ENCODE assay signal across 8 mouse cellular contexts in the genomic region with DNA sequence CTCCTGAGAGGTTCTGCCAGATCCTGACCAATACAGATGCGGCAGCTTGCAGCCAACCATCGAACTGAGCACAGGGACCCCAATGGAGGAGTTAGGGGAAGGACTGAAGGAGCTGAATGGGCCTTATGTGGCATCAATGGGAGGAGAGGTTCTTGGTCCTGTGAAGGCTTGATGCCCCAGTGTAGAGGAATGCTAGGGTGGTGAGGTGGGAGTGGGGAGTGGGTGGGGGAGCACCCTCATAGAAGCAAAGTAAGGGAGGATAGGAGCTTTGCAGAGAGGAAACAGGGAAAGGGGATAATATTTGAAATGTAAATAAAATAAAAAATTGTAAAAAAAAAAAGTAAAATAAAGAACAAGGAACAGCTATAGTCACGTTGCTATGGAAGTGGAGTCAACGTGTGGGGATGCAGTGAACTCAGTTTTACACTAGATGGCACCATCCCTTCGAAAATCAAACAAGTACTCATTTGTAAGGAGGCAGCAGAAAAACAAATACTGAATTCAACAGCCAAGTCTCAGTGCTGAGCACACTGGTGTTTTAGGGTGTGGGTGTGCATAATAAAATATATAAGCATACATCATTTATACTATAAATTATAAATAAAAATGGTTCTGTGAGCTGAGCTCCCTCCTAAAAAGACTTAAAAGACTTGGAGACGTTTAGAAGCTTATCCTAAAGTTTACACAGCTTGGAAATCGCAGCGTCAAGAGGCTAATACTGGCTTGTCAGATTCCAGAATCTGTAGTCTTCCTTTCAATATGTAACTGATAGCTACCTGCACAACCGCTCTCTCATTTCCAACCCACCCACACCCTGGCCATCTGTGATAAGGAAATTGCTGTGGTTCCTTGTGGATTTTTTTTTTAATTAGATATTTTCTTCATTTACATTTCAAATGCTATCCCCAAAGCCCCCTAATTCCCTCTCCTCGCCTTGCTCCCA. TPM values are rescaled to one million over a fixed set of nuclear protein-coding genes. Genes with fewer than 3 reads are reported as not detected.
DNase-seq lines count a peak whose midpoint lies in the region; ATAC-seq lines count a peak whose summit lies in the region.

No protein-coding gene starts in this region.

- WGBS in limb, embryonic 11.5 days = 50% methylated on average over 10 of the region's 10 CpGs

- H3K9ac ChIP-seq in limb, embryonic 11.5 days (ENCODE audit: low read length) = no peak overlapping the region

- no peak overlapping the region for H3K4me3 ChIP-seq in limb, embryonic 11.5 days (ENCODE audit: low read depth, low read length)

- no peaks in the 10 kb centered on the region for H3K27me3 ChIP-seq in limb, embryonic 11.5 days (ENCODE audit: control insufficient read depth, insufficient read depth, low read length)

- H3K27ac ChIP-seq in limb, embryonic 11.5 days (replicated peaks; ENCODE audit: low read depth, low read length) = no peak overlapping the region

- DNase-seq in urinary bladder, postnatal 25 days (ENCODE audit: low spot score) = peak; percentile 12
- DNase-seq in urinary bladder, postnatal 10 days (ENCODE audit: low spot score) = no peak
- DNase-seq in cerebellum, adult 18-20 months = peak; percentile 27 to 40
- DNase-seq in kidney, adult 8-10 months = peak; percentile 41 to 47
- peak; percentile 58 for DNase-seq in limb, embryonic 11.5 days (ENCODE audit: low spot score)
- peak; percentile 52 for DNase-seq in naive thymus-derived CD4-positive, alpha-beta T cell, adult 2 months (ENCODE audit: low read depth)
- no peak for DNase-seq in gastrocnemius, postnatal 25 days

- H3K36me3 ChIP-seq in limb, embryonic 11.5 days (ENCODE audit: control insufficient read depth, insufficient read depth, low read length) = no peaks in the 10 kb centered on the region

- no peak overlapping the region for H3K4me2 ChIP-seq in limb, embryonic 11.5 days (ENCODE audit: low read depth, severe bottlenecking)

- no peaks in the 10 kb centered on the region for H3K9me3 ChIP-seq in limb, embryonic 11.5 days (ENCODE audit: control insufficient read depth, low read length)

- peak; percentile 88 for ATAC-seq in frontal cortex, adult (ENCODE audit: low TSS enrichment)
- 0 out of 2 replicates have a peak, but pooled peaks have one; percentile 57 for ATAC-seq in limb, embryonic 11.5 days (ENCODE audit: insufficient number of reproducible peaks, low FRiP score, low TSS enrichment, low read depth)

- H3K4me1 ChIP-seq in limb, embryonic 11.5 days (ENCODE audit: control insufficient read depth, insufficient read depth, low read length) = no peaks in the 10 kb centered on the region

RNA-seq across cellular contexts. Expression of a gene that starts 24.2 kb away (rescaled TPM):
- polyA plus RNA-seq in limb, embryonic 11.5 days (2014; fragmentation: Nextera tagmentation; extraction: Ambion mirVana) = not detected in 2 replicates
- not detected for total RNA-seq in gastrocnemius, postnatal 25 days (2021)

RNA-seq across cellular contexts. Expression of a gene that starts 54.2 kb away (rescaled TPM):
- 174 and 179 TPM in 2 replicates for polyA plus RNA-seq in limb, embryonic 11.5 days (2014; fragmentation: Nextera tagmentation; extraction: Ambion mirVana)
- total RNA-seq in gastrocnemius, postnatal 25 days (2021) = 10 to 100 TPM; 43.6 to 44.2 TPM

Comparison
In these comparisons a context has a peak if more than half of its experiments do, and no peak if none do; other contexts are left out.
1. DNase-seq: peak in urinary bladder, postnatal 25 days (single experiment), cerebellum, adult 18-20 months (2 of 2), kidney, adult 8-10 months (2 of 2), limb, embryonic 11.5 days (single experiment) and naive thymus-derived CD4-positive, alpha-beta T cell, adult 2 months (single experiment); none in urinary bladder, postnatal 10 days (single experiment) and gastrocnemius, postnatal 25 days (single experiment).